Mouse (Mus musculus): ENCODE results near the gene Casz1. TPM values are rescaled to one million over a fixed set of nuclear protein-coding genes. Genes with fewer than 3 reads are reported as not detected.

Gene Casz1
- total RNA-seq, 2 experiments from 2014 or later = 31.2 to 41.3 TPM

- no peak for DNase-seq
- peak; percentile 72 for TF ChIP-seq CTCF (IDR thresholded peaks at IDR 0.05)
- Histone ChIP-seq H3K4me3 (no peak overlapping the region), H3K27ac (peak overlapping the region; percentile 59; the same call in 1 of the 2 replicates)
- intact Hi-C loops (cut with DNase I) = no loop called here
Observed at GRCm38 (mm10) chr4:148908214-148908681, 104.0 kb downstream of the Casz1 start.

- Histone ChIP-seq H3K4me3 (no peak overlapping the region), H3K27ac (peak overlapping the region; percentile 59)
- DNase-seq = no peak
- no peak for TF ChIP-seq CTCF (IDR thresholded peaks at IDR 0.05)
- intact Hi-C loops (cut with DNase I) = no loop called here
Observed at GRCm38 (mm10) chr4:148908760-148909510, 104.7 kb downstream of the Casz1 start.

- no peak for DNase-seq
- intact Hi-C loops (cut with DNase I) = no loop called here
- Histone ChIP-seq H3K4me3 (no peak overlapping the region), H3K27ac (peak overlapping the region; percentile 12; the same call in 1 of the 2 replicates)
- no peak for TF ChIP-seq CTCF (IDR thresholded peaks at IDR 0.05)
Observed at GRCm38 (mm10) chr4:148909566-148909965, 105.3 kb downstream of the Casz1 start.

GRCm38 (mm10) chr4:148912134-148912533 lies 107.9 kb downstream of the Casz1 start:
- no peak overlapping the region for H3K4me3 ChIP-seq
- TF ChIP-seq CTCF (IDR thresholded peaks at IDR 0.05) = no peak
- DNase-seq = no peak
- intact Hi-C loops (cut with DNase I) = loop anchor here (5.0 kb wide), 1 partner anchor 135 kb away; no protein-coding TSS in a partner anchor
- H3K27ac ChIP-seq = peak overlapping the region; percentile 71

GRCm38 (mm10) chr4:148912826-148913590 lies 108.8 kb downstream of the Casz1 start:
- H3K27ac ChIP-seq = peak overlapping the region; percentile 71
- no peak overlapping the region for H3K4me3 ChIP-seq
- DNase-seq = no peak
- intact Hi-C loops (cut with DNase I) = loop anchor here (5.0 kb wide), 1 partner anchor 134 kb away; no protein-coding TSS in a partner anchor
- no peak for TF ChIP-seq CTCF (IDR thresholded peaks at IDR 0.05)

GRCm38 (mm10) chr4:148914863-148915622 lies 110.8 kb downstream of the Casz1 start:
- intact Hi-C loops (cut with DNase I) = loop anchor here (1.0 to 5.0 kb wide), 2 partner anchors 111 to 132 kb away; partner anchors contain the start of gene Casz1
- no peak for TF ChIP-seq CTCF (IDR thresholded peaks at IDR 0.05)
- peak; percentile 73 for DNase-seq
- Histone ChIP-seq H3K4me3 (peak overlapping the region; percentile 17), H3K27ac (peak overlapping the region; percentile 74)

GRCm38 (mm10) chr4:148915849-148916248 lies 111.6 kb downstream of the Casz1 start:
- no peak for TF ChIP-seq CTCF (IDR thresholded peaks at IDR 0.05)
- intact Hi-C loops (cut with DNase I) = loop anchor here (1.0 kb wide), 1 partner anchor 112 kb away; the partner anchor contains the start of gene Casz1
- H3K4me3 ChIP-seq = no peak overlapping the region
- DNase-seq = no peak
- H3K27ac ChIP-seq = peak overlapping the region; percentile 74; the same call in 1 of the 2 replicates

- Histone ChIP-seq H3K4me3 (no peak overlapping the region), H3K27ac (no peak overlapping the region)
- intact Hi-C loops (cut with DNase I) = no loop called here
- DNase-seq = no peak
- TF ChIP-seq CTCF (IDR thresholded peaks at IDR 0.05) = no peak
Observed at GRCm38 (mm10) chr4:148918707-148919447, 114.6 kb downstream of the Casz1 start.

- Histone ChIP-seq H3K27ac (no peak overlapping the region), H3K4me3 (no peak overlapping the region)
- TF ChIP-seq CTCF (IDR thresholded peaks at IDR 0.05) = no peak
- intact Hi-C loops (cut with DNase I) = no loop called here
- no peak for DNase-seq
Observed at GRCm38 (mm10) chr4:148920610-148921009, 116.4 kb downstream of the Casz1 start.

- Histone ChIP-seq H3K27ac (no peak overlapping the region), H3K4me3 (no peak overlapping the region)
- intact Hi-C loops (cut with DNase I) = no loop called here
- TF ChIP-seq CTCF (IDR thresholded peaks at IDR 0.05) = no peak
- no peak for DNase-seq
Observed at GRCm38 (mm10) chr4:148922221-148922700, 118.0 kb downstream of the Casz1 start.

- TF ChIP-seq CTCF (IDR thresholded peaks at IDR 0.05) = no peak
- intact Hi-C loops (cut with DNase I) = no loop called here
Observed at GRCm38 (mm10) chr4:148923414-148923813, 119.2 kb downstream of the Casz1 start.

More at GRCm38 (mm10) chr4:148923414-148923813, 119.2 kb downstream of the Casz1 start:
- Histone ChIP-seq H3K4me3 (no peak overlapping the region), H3K27ac (peak overlapping the region; percentile 35; the same call in 1 of the 2 replicates)
- DNase-seq = no peak
